ENCODE assay signal across 14 mouse cellular contexts in genomic region chr1:106232460-106232850, GRCm38 (mm10).
A peak's percentile ranks its signal among the peaks of the same experiment; 100 is the strongest.
DNase-seq lines count a peak whose midpoint lies in the region; ATAC-seq and TF ChIP-seq lines count a peak whose summit lies in the region.
"Had no signal": no experiment of that assay in that cellular context is flagged by ENCODE, and none has a peak within 500 bp of the region (broad histone marks: within the 10 kb centered on the region; RNA-seq: fewer than 3 reads in every experiment).

No protein-coding gene starts in this region.

- no peaks in the 10 kb centered on the region for H3K36me3 ChIP-seq in kidney, embryonic 14.5 days (ENCODE audit: control insufficient read depth, insufficient read depth, low read length)
- no peaks in the 10 kb centered on the region for H3K36me3 ChIP-seq in liver, embryonic 12.5 days
- H3K36me3 ChIP-seq: limb, embryonic 10.5 days; midbrain, embryonic 15.5 days had no signal

- no peak for TF ChIP-seq POLR2A in cortical plate, adult 2 months (IDR thresholded peaks at IDR 0.05; ENCODE audit: extremely low read depth, insufficient read depth, low read length)

- no peaks in the 10 kb centered on the region for H3K4me1 ChIP-seq in kidney, embryonic 14.5 days (ENCODE audit: control insufficient read depth, insufficient read depth, low read length)
- peaks cover 5% of the 10 kb centered on the region; the same call in 1 of the 2 replicates for H3K4me1 ChIP-seq in cortical plate, adult 2 months (ENCODE audit: control insufficient read depth, insufficient read depth, low read length)
- no peaks in the 10 kb centered on the region for H3K4me1 ChIP-seq in liver, embryonic 12.5 days
- H3K4me1 ChIP-seq: limb, embryonic 10.5 days; midbrain, embryonic 15.5 days had no signal

- H3K27ac ChIP-seq in kidney, embryonic 14.5 days (ENCODE audit: low read depth, low read length): no peak overlapping the region
- peak overlapping the region; percentile 87 for H3K27ac ChIP-seq in cortical plate, adult 2 months (ENCODE audit: insufficient read depth, low read length)
- no peak overlapping the region for H3K27ac ChIP-seq in liver, embryonic 12.5 days
- H3K27ac ChIP-seq: forebrain, embryonic 13.5 days; limb, embryonic 10.5 days; liver, embryonic 14.5 days; midbrain, embryonic 15.5 days had no signal

- peak; percentile 44 for DNase-seq in cerebellum, adult 9-11 months
- DNase-seq in cerebellum, adult 8-10 months: no peak
- DNase-seq in kidney, adult 11 months: peak; percentile 61
- DNase-seq in Muller cell, postnatal 12 days (ENCODE audit: inconsistent ontology term): peak; percentile 59
- no peak for DNase-seq in embryo, embryonic 9.5 days (ENCODE audit: extremely low spot score)
- DNase-seq: adrenal gland, postnatal 14 days; embryo, embryonic 11 days had no signal

- WGBS in kidney, embryonic 14.5 days: 80% methylated on average over 4 of the region's 4 CpGs
- 82% methylated on average over 4 of the region's 4 CpGs for WGBS in liver, embryonic 12.5 days (ENCODE audit: insufficient replicate concordance)

- H3K4me3 ChIP-seq in kidney, embryonic 14.5 days (ENCODE audit: low read length): no peak overlapping the region
- no peak overlapping the region for H3K4me3 ChIP-seq in cortical plate, adult 2 months (ENCODE audit: insufficient read depth, low read length)
- H3K4me3 ChIP-seq in liver, embryonic 12.5 days: no peak overlapping the region
- H3K4me3 ChIP-seq: forebrain, embryonic 13.5 days; limb, embryonic 10.5 days; midbrain, embryonic 15.5 days had no signal

- no peak for ATAC-seq in kidney, embryonic 14.5 days (ENCODE audit: low FRiP score, low TSS enrichment)
- no peak for ATAC-seq in liver, embryonic 12.5 days

- H3K9ac ChIP-seq in kidney, embryonic 14.5 days (ENCODE audit: low read depth, low read length): no peak overlapping the region
- H3K9ac ChIP-seq in liver, embryonic 12.5 days: no peak overlapping the region
- H3K9ac ChIP-seq: forebrain, embryonic 13.5 days; liver, embryonic 14.5 days; midbrain, embryonic 15.5 days had no signal

- H3K4me2 ChIP-seq in kidney, embryonic 14.5 days (replicated peaks; ENCODE audit: low read depth, low read length): no peak overlapping the region
- no peak overlapping the region for H3K4me2 ChIP-seq in liver, embryonic 12.5 days
- H3K4me2 ChIP-seq: forebrain, embryonic 13.5 days; midbrain, embryonic 15.5 days had no signal

- no peaks in the 10 kb centered on the region for H3K27me3 ChIP-seq in kidney, embryonic 14.5 days (ENCODE audit: control insufficient read depth, insufficient read depth, low read length)
- H3K27me3 ChIP-seq in liver, embryonic 12.5 days (replicated peaks): no peaks in the 10 kb centered on the region
- H3K27me3 ChIP-seq: forebrain, embryonic 13.5 days; midbrain, embryonic 15.5 days had no signal

- no peaks in the 10 kb centered on the region for H3K9me3 ChIP-seq in kidney, embryonic 14.5 days (ENCODE audit: control insufficient read depth, low read length)
- no peaks in the 10 kb centered on the region for H3K9me3 ChIP-seq in liver, embryonic 12.5 days (replicated peaks)
- H3K9me3 ChIP-seq: forebrain, embryonic 13.5 days; limb, embryonic 10.5 days; midbrain, embryonic 15.5 days had no signal

- no peak for TF ChIP-seq CTCF in cortical plate, adult 2 months (IDR thresholded peaks at IDR 0.05; ENCODE audit: extremely low read depth, insufficient read depth, low read length)

Comparison
In these comparisons a context has a peak if more than half of its experiments do, and no peak if none do; other contexts are left out.
1. DNase-seq: peak in cerebellum, adult 9-11 months (single experiment), kidney, adult 11 months (single experiment) and Muller cell, postnatal 12 days (single experiment); none in cerebellum, adult 8-10 months (single experiment) and embryo, embryonic 9.5 days (single experiment).